Mouse (Mus musculus) neutrophil, adult 5-6 weeks (primary cell): ENCODE measurements around the gene Taf15. TPM values are rescaled to one million over a fixed set of nuclear protein-coding genes. Genes with fewer than 3 reads are reported as not detected.
"Not testable (repeated sequence)": the region's sequence is repeated elsewhere in the genome, so short reads cannot be mapped to it uniquely, and the experiment has no call there.

Experiments
- ATAC-seq: fragments of 151-379, 151-347 bp; 2 replicates; pipeline ENCODE4 v1.8.0; 2017; ENCODE audit warnings: mild to moderate bottlenecking, moderate TSS enrichment; ENCODE audit not compliant: insufficient number of reproducible peaks, poor library complexity, low FRiP score, severe bottlenecking; ENCODE audit errors: extremely low read depth
- total RNA-seq: library from RNA; stranded (forward); fragments of 200-1000 nt; gene quantifications from 2 replicates; pipeline ENCODE4 v1.2.3, GENCODE M21; 2017

Gene Taf15
- total RNA-seq, 1 experiment from 2014 or later = 61.3 TPM

- ATAC-seq = no peak
Measured at GRCm38 (mm10) chr11:83530360-83530759, 57.5 kb downstream of the Taf15 start, which contains the start of gene Ccl5. Gene Ccl5 (minus strand): TSS chr11:83530518.

GRCm38 (mm10) chr11:83533192-83533591 lies 60.3 kb downstream of the Taf15 start:
- ATAC-seq = no peak

GRCm38 (mm10) chr11:83534143-83534542 lies 61.3 kb downstream of the Taf15 start:
- no peak for ATAC-seq

- ATAC-seq = peak; percentile 30; the same call in 1 of the 2 replicates
Measured at GRCm38 (mm10) chr11:83534609-83535423, 61.9 kb downstream of the Taf15 start.

GRCm38 (mm10) chr11:83536831-83537230 lies 63.9 kb downstream of the Taf15 start:
- ATAC-seq = no peak

- ATAC-seq = no peak
Measured at GRCm38 (mm10) chr11:83538705-83539314, 65.9 kb downstream of the Taf15 start.

- ATAC-seq = no peak
Measured at GRCm38 (mm10) chr11:83540931-83541330, 68.0 kb downstream of the Taf15 start.

GRCm38 (mm10) chr11:83541415-83541814 lies 68.5 kb downstream of the Taf15 start:
- no peak for ATAC-seq

- ATAC-seq = peak; percentile 28; the same call in 1 of the 2 replicates
Measured at GRCm38 (mm10) chr11:83544214-83544613, 71.3 kb downstream of the Taf15 start.

GRCm38 (mm10) chr11:83550186-83550632 lies 77.3 kb downstream of the Taf15 start:
- peak; percentile 33 for ATAC-seq

- not testable (repeated sequence) for ATAC-seq
Measured at GRCm38 (mm10) chr11:83551037-83551436, 78.2 kb downstream of the Taf15 start.

- ATAC-seq = no peak
Measured at GRCm38 (mm10) chr11:83551668-83552067, 78.8 kb downstream of the Taf15 start.

Other genes with a start within 250 kb of the Taf15 start
- 0.37 and 0.93 TPM in 2 replicates for gene Slfn14, start 186.4 kb upstream of the Taf15 start, total RNA-seq
- 71.2 and 77.4 TPM in 2 replicates for gene Ap2b1, start 174.1 kb upstream of the Taf15 start, total RNA-seq
- gene Pex12, start 170.5 kb upstream of the Taf15 start, total RNA-seq = 6.5 and 7.6 TPM in 2 replicates
- 0.37 and 1.0 TPM in 2 replicates for gene Rasl10b, start 63.9 kb upstream of the Taf15 start, total RNA-seq
- not detected in 2 replicates for gene Gas2l2, start 43.6 kb upstream of the Taf15 start, total RNA-seq
- gene 1700020L24Rik, start 35.4 kb upstream of the Taf15 start, total RNA-seq = 0.93 and 2.6 TPM in 2 replicates
- gene Mmp28, start 10.0 kb upstream of the Taf15 start, total RNA-seq = 0.25 TPM in 1 of 2 replicates, not detected in the other
- not detected in 2 replicates for gene Heatr9, start 49.1 kb downstream of the Taf15 start, total RNA-seq
- 14.0 and 15.2 TPM in 2 replicates for gene Ccl5, start 57.4 kb downstream of the Taf15 start, total RNA-seq
- gene Ccl9, start 105.5 kb downstream of the Taf15 start, total RNA-seq = 30.6 and 52.2 TPM in 2 replicates
- gene Ccl6, start 120.0 kb downstream of the Taf15 start, total RNA-seq = 1,141 and 1,189 TPM in 2 replicates
- gene Rpl9-ps1, start 172.5 kb downstream of the Taf15 start, total RNA-seq = 1.4 TPM in 1 of 2 replicates, not detected in the other
- gene Ccl3, start 176.3 kb downstream of the Taf15 start, total RNA-seq = 25.6 and 29.2 TPM in 2 replicates
- gene Ccl4, start 189.5 kb downstream of the Taf15 start, total RNA-seq = 15.6 and 16.2 TPM in 2 replicates
- gene Wfdc17, start 230.9 kb downstream of the Taf15 start, total RNA-seq = 160 TPM in 2 replicates
- 1.5 and 2.5 TPM in 2 replicates for gene Wfdc18, start 235.9 kb downstream of the Taf15 start, total RNA-seq